Mouse (Mus musculus) macrophage (primary cell): ENCODE results near the gene Megf11. TPM values are rescaled to one million over a fixed set of nuclear protein-coding genes. Genes with fewer than 3 reads are reported as not detected.
A peak's percentile ranks its signal among the peaks of the same experiment; 100 is the strongest.

Experiments
- H3K27ac ChIP-seq: fragments of 350-480 bp; formaldehyde crosslinking; 2 replicates; pipeline ENCODE4 v1.9.0; 2021
- H3K36me3 ChIP-seq: fragments of 350-480 bp; formaldehyde crosslinking; 2 replicates; pipeline ENCODE4 v1.9.0; 2021; ENCODE audit errors: inconsistent target
- H3K4me3 ChIP-seq: fragments of 350-480 bp; formaldehyde crosslinking; 2 replicates; pipeline ENCODE4 v1.9.0; 2021; ENCODE audit errors: inconsistent target
- H3K79me2 ChIP-seq: fragments of 350-480 bp; formaldehyde crosslinking; 2 replicates; pipeline ENCODE4 v1.9.0; 2021; ENCODE audit errors: inconsistent target
- WGBS: methylation state at CpG from one replicate; pipeline ENCODE4 v1.1.7; 2026; ENCODE audit warnings: inconsistent platforms; ENCODE audit not compliant: missing documents; 5-methylcytosine and 5-hydroxymethylcytosine counted together
- polyA plus RNA-seq: library from polyadenylated mRNA; stranded (reverse); fragments of 250-400 nt; gene quantifications from 3 replicates; pipeline ENCODE4 v1.2.4, GENCODE M21; 2018; ENCODE audit warnings: inconsistent platforms

The Megf11 gene
- polyA plus RNA-seq, 1 experiment from 2014 or later: not detected

- Histone ChIP-seq H3K27ac (no peak overlapping the region), H3K4me3 (no peak overlapping the region), H3K79me2 (no peaks in the 10 kb centered on the region), H3K36me3 (no peaks in the 10 kb centered on the region)
- WGBS: 86% methylated on average over 6 of the region's 6 CpGs
Observed at GRCm38 (mm10) chr9:64534313-64534712, 148.9 kb downstream of the Megf11 start.

- H3K4me3 ChIP-seq: no peak overlapping the region
- no peaks in the 10 kb centered on the region for H3K36me3 ChIP-seq
- WGBS: 87% methylated on average over 8 of the region's 8 CpGs
- H3K79me2 ChIP-seq: no peaks in the 10 kb centered on the region
- H3K27ac ChIP-seq: no peak overlapping the region
Observed at GRCm38 (mm10) chr9:64534856-64535539, 149.6 kb downstream of the Megf11 start.

GRCm38 (mm10) chr9:64537821-64538220 lies 152.4 kb downstream of the Megf11 start:
- H3K4me3 ChIP-seq: no peak overlapping the region
- WGBS: 16% methylated on average over 4 of the region's 4 CpGs
- no peak overlapping the region for H3K27ac ChIP-seq
- no peaks in the 10 kb centered on the region for H3K79me2 ChIP-seq
- H3K36me3 ChIP-seq: no peaks in the 10 kb centered on the region

GRCm38 (mm10) chr9:64542246-64542645 lies 156.8 kb downstream of the Megf11 start:
- H3K36me3 ChIP-seq: no peaks in the 10 kb centered on the region
- no peak overlapping the region for H3K4me3 ChIP-seq
- H3K79me2 ChIP-seq: no peaks in the 10 kb centered on the region
- no peak overlapping the region for H3K27ac ChIP-seq
- WGBS: 92% methylated on average over 4 of the region's 4 CpGs

- Histone ChIP-seq H3K27ac (no peak overlapping the region), H3K79me2 (no peaks in the 10 kb centered on the region), H3K36me3 (no peaks in the 10 kb centered on the region), H3K4me3 (no peak overlapping the region)
- 68% methylated on average over 7 of the region's 7 CpGs for WGBS
Observed at GRCm38 (mm10) chr9:64543125-64543524, 157.7 kb downstream of the Megf11 start.

- no peaks in the 10 kb centered on the region for H3K36me3 ChIP-seq
- 58% methylated on average over 7 of the region's 7 CpGs for WGBS
- no peaks in the 10 kb centered on the region for H3K79me2 ChIP-seq
- H3K27ac ChIP-seq: no peak overlapping the region
- no peak overlapping the region for H3K4me3 ChIP-seq
Observed at GRCm38 (mm10) chr9:64546344-64546991, 161.0 kb downstream of the Megf11 start.

GRCm38 (mm10) chr9:64548332-64548731 lies 162.9 kb downstream of the Megf11 start:
- 94% methylated on average over 6 of the region's 6 CpGs for WGBS
- H3K27ac ChIP-seq: no peak overlapping the region
- H3K79me2 ChIP-seq: no peaks in the 10 kb centered on the region
- no peak overlapping the region for H3K4me3 ChIP-seq
- no peaks in the 10 kb centered on the region for H3K36me3 ChIP-seq

GRCm38 (mm10) chr9:64551307-64551706 lies 165.9 kb downstream of the Megf11 start:
- Histone ChIP-seq H3K79me2 (no peaks in the 10 kb centered on the region), H3K4me3 (no peak overlapping the region), H3K36me3 (no peaks in the 10 kb centered on the region), H3K27ac (no peak overlapping the region)
- 100% methylated on average over 1 of the region's 1 CpGs for WGBS

- 67% methylated on average over 4 of the region's 4 CpGs for WGBS
- Histone ChIP-seq H3K79me2 (no peaks in the 10 kb centered on the region), H3K27ac (no peak overlapping the region), H3K36me3 (no peaks in the 10 kb centered on the region), H3K4me3 (no peak overlapping the region)
Observed at GRCm38 (mm10) chr9:64552046-64552445, 166.6 kb downstream of the Megf11 start.

- WGBS: 89% methylated on average over 4 of the region's 4 CpGs
- H3K27ac ChIP-seq: no peak overlapping the region
- no peak overlapping the region for H3K4me3 ChIP-seq
- no peaks in the 10 kb centered on the region for H3K79me2 ChIP-seq
- no peaks in the 10 kb centered on the region for H3K36me3 ChIP-seq
Observed at GRCm38 (mm10) chr9:64553441-64553840, 168.0 kb downstream of the Megf11 start.

- WGBS: 75% methylated on average over 7 of the region's 7 CpGs
Observed at GRCm38 (mm10) chr9:64555620-64556019, 170.2 kb downstream of the Megf11 start.

GRCm38 (mm10) chr9:64557110-64557745 lies 171.8 kb downstream of the Megf11 start:
- Histone ChIP-seq H3K27ac (no peak overlapping the region), H3K79me2 (no peaks in the 10 kb centered on the region), H3K4me3 (no peak overlapping the region), H3K36me3 (no peaks in the 10 kb centered on the region)
- 40% methylated on average over 11 of the region's 11 CpGs for WGBS

More at GRCm38 (mm10) chr9:64555620-64556019, 170.2 kb downstream of the Megf11 start:
- no peaks in the 10 kb centered on the region for H3K79me2 ChIP-seq
- no peaks in the 10 kb centered on the region for H3K36me3 ChIP-seq
- H3K27ac ChIP-seq: no peak overlapping the region
- no peak overlapping the region for H3K4me3 ChIP-seq

GRCm38 (mm10) chr9:64557846-64558530 lies 172.6 kb downstream of the Megf11 start:
- Histone ChIP-seq H3K36me3 (no peaks in the 10 kb centered on the region), H3K4me3 (no peak overlapping the region), H3K27ac (no peak overlapping the region), H3K79me2 (no peaks in the 10 kb centered on the region)
- WGBS: 93% methylated on average over 7 of the region's 7 CpGs

- 2% methylated on average over 5 of the region's 5 CpGs for WGBS
- Histone ChIP-seq H3K4me3 (no peak overlapping the region), H3K36me3 (no peaks in the 10 kb centered on the region), H3K79me2 (no peaks in the 10 kb centered on the region), H3K27ac (peak overlapping the region; percentile 34)
Observed at GRCm38 (mm10) chr9:64564315-64564767, 178.9 kb downstream of the Megf11 start.

- no peaks in the 10 kb centered on the region for H3K36me3 ChIP-seq
- no peak overlapping the region for H3K27ac ChIP-seq
- no peaks in the 10 kb centered on the region for H3K79me2 ChIP-seq
- H3K4me3 ChIP-seq: no peak overlapping the region
Observed at GRCm38 (mm10) chr9:64565915-64566314, 180.5 kb downstream of the Megf11 start.
